Comparison of ENCODE assay signal across 19 mouse cellular contexts in genomic region chr15:11084993-11085365, GRCm38 (mm10). TPM values are rescaled to one million over a fixed set of nuclear protein-coding genes. Genes with fewer than 3 reads are reported as not detected.
DNase-seq lines count a peak whose midpoint lies in the region; ATAC-seq and TF ChIP-seq lines count a peak whose summit lies in the region.
"Had no signal": no experiment of that assay in that cellular context is flagged by ENCODE, and none has a peak within 500 bp of the region (broad histone marks: within the 10 kb centered on the region; RNA-seq: fewer than 3 reads in every experiment).

No protein-coding gene starts in this region.

- TF ChIP-seq CTCF in stomach, postnatal 0 days (IDR thresholded peaks at IDR 0.05; ENCODE audit: low read depth) = no peak

- H3K9me3 ChIP-seq in hindbrain, embryonic 13.5 days = no peaks in the 10 kb centered on the region
- no peaks in the 10 kb centered on the region for H3K9me3 ChIP-seq in hindbrain, embryonic 12.5 days (replicated peaks)
- H3K9me3 ChIP-seq in stomach, embryonic 16.5 days (replicated peaks; ENCODE audit: control insufficient read depth, low read length) = no peaks in the 10 kb centered on the region
- H3K9me3 ChIP-seq in stomach, postnatal 0 days (ENCODE audit: control insufficient read depth, low read length) = no peaks in the 10 kb centered on the region
- no peaks in the 10 kb centered on the region for H3K9me3 ChIP-seq in limb, embryonic 10.5 days (replicated peaks)
- H3K9me3 ChIP-seq: heart, embryonic 15.5 days had no signal

- ATAC-seq in hindbrain, embryonic 13.5 days (ENCODE audit: low FRiP score) = no peak
- ATAC-seq in hindbrain, embryonic 12.5 days (ENCODE audit: low FRiP score) = no peak
- no peak for ATAC-seq in stomach, embryonic 16.5 days (ENCODE audit: insufficient read depth, low FRiP score)
- ATAC-seq in stomach, postnatal 0 days (ENCODE audit: low FRiP score, low TSS enrichment) = no peak

- 13% methylated on average over 1 of the region's 1 CpGs for WGBS in hindbrain, embryonic 13.5 days
- WGBS in hindbrain, embryonic 12.5 days = 9% methylated on average over 1 of the region's 1 CpGs
- whole genome bisulfite sequencing in stomach, embryonic 16.5 days = 52% methylated on average over 1 of the region's 1 CpGs
- WGBS in stomach, postnatal 0 days = 36% methylated on average over 1 of the region's 1 CpGs
- 16% methylated on average over 1 of the region's 1 CpGs for WGBS in limb, embryonic 10.5 days

- H3K27me3 ChIP-seq in hindbrain, embryonic 13.5 days = no peaks in the 10 kb centered on the region
- H3K27me3 ChIP-seq in hindbrain, embryonic 12.5 days = no peaks in the 10 kb centered on the region
- H3K27me3 ChIP-seq in stomach, embryonic 16.5 days (ENCODE audit: control insufficient read depth, insufficient read depth, low read length) = no peaks in the 10 kb centered on the region
- H3K27me3 ChIP-seq in stomach, postnatal 0 days (ENCODE audit: control insufficient read depth, insufficient read depth, low read length) = no peaks in the 10 kb centered on the region
- H3K27me3 ChIP-seq in limb, embryonic 10.5 days (ENCODE audit: low read depth, poor library complexity, severe bottlenecking) = no peaks in the 10 kb centered on the region
- H3K27me3 ChIP-seq: heart, embryonic 15.5 days had no signal

- no peak for DNase-seq in stomach, postnatal 0 days (ENCODE audit: low spot score)
- no peak for DNase-seq in limb, embryonic 10.5 days (ENCODE audit: low spot score)
- no peak for DNase-seq in spleen, postnatal 4 days (ENCODE audit: low spot score in 2 of 2)
- DNase-seq in right cerebral cortex, postnatal 4 days = no peak
- DNase-seq in adrenal gland, adult 18-20 months (ENCODE audit: low spot score in 2 of 2) = no peak
- DNase-seq: adrenal gland, postnatal 10 days; cerebellum, adult 2 months; kidney, adult 2 months; left cerebral cortex, postnatal 4 days; right cerebral cortex, adult 18-20 months; spleen, adult 18-20 months; thymus, postnatal 4 days had no signal

- TF ChIP-seq EP300 in stomach, postnatal 0 days (optimal IDR thresholded peaks at IDR 0.05) = no peak

- H3K27ac ChIP-seq in hindbrain, embryonic 13.5 days = peak overlapping the region; percentile 32; the same call in 1 of the 2 replicates
- no peak overlapping the region; the same call in 1 of the 2 replicates for H3K27ac ChIP-seq in hindbrain, embryonic 12.5 days
- 0 out of 2 replicates have a peak overlapping the region, but pooled peaks have one; percentile 55 for H3K27ac ChIP-seq in stomach, embryonic 16.5 days (ENCODE audit: low read length)
- H3K27ac ChIP-seq in stomach, postnatal 0 days (replicated peaks) = no peak overlapping the region
- peak overlapping the region; percentile 61; the same call in 1 of the 2 replicates for H3K27ac ChIP-seq in limb, embryonic 10.5 days

- H3K4me3 ChIP-seq in hindbrain, embryonic 13.5 days = no peak overlapping the region
- H3K4me3 ChIP-seq in hindbrain, embryonic 12.5 days = no peak overlapping the region
- H3K4me3 ChIP-seq in stomach, embryonic 16.5 days (replicated peaks; ENCODE audit: low read length) = no peak overlapping the region
- H3K4me3 ChIP-seq in stomach, postnatal 0 days (ENCODE audit: low read depth, low read length) = no peak overlapping the region
- H3K4me3 ChIP-seq in limb, embryonic 10.5 days = no peak overlapping the region
- H3K4me3 ChIP-seq: heart, embryonic 15.5 days had no signal

- no peaks in the 10 kb centered on the region for H3K36me3 ChIP-seq in hindbrain, embryonic 13.5 days
- H3K36me3 ChIP-seq in hindbrain, embryonic 12.5 days = no peaks in the 10 kb centered on the region
- H3K36me3 ChIP-seq in stomach, embryonic 16.5 days (ENCODE audit: control insufficient read depth, insufficient read depth, low read length) = no peaks in the 10 kb centered on the region
- no peaks in the 10 kb centered on the region for H3K36me3 ChIP-seq in stomach, postnatal 0 days (ENCODE audit: control insufficient read depth, insufficient read depth, low read length)
- H3K36me3 ChIP-seq in limb, embryonic 10.5 days = no peaks in the 10 kb centered on the region
- H3K36me3 ChIP-seq: heart, embryonic 15.5 days had no signal

- peaks cover 22% of the 10 kb centered on the region for H3K4me1 ChIP-seq in hindbrain, embryonic 13.5 days (replicated peaks)
- H3K4me1 ChIP-seq in hindbrain, embryonic 12.5 days = peaks cover 17% of the 10 kb centered on the region
- peaks cover 6% of the 10 kb centered on the region; the same call in 1 of the 2 replicates for H3K4me1 ChIP-seq in stomach, embryonic 16.5 days (ENCODE audit: control insufficient read depth, insufficient read depth, low read length)
- H3K4me1 ChIP-seq in stomach, postnatal 0 days (replicated peaks; ENCODE audit: control insufficient read depth, insufficient read depth) = no peaks in the 10 kb centered on the region
- H3K4me1 ChIP-seq in limb, embryonic 10.5 days = peaks cover 19% of the 10 kb centered on the region

- H3K9ac ChIP-seq in hindbrain, embryonic 13.5 days = no peak overlapping the region
- H3K9ac ChIP-seq in hindbrain, embryonic 12.5 days = no peak overlapping the region
- H3K9ac ChIP-seq in stomach, embryonic 16.5 days (ENCODE audit: low read length) = no peak overlapping the region
- H3K9ac ChIP-seq in stomach, postnatal 0 days (ENCODE audit: low read length) = no peak overlapping the region
- H3K9ac ChIP-seq: heart, embryonic 15.5 days had no signal

- H3K4me2 ChIP-seq in hindbrain, embryonic 13.5 days = no peak overlapping the region
- no peak overlapping the region for H3K4me2 ChIP-seq in hindbrain, embryonic 12.5 days (replicated peaks)
- no peak overlapping the region for H3K4me2 ChIP-seq in stomach, embryonic 16.5 days (ENCODE audit: low read depth, low read length)
- H3K4me2 ChIP-seq in stomach, postnatal 0 days (replicated peaks; ENCODE audit: low read depth) = no peak overlapping the region
- H3K4me2 ChIP-seq: heart, embryonic 15.5 days had no signal

RNA-seq across cellular contexts. Expression of gene Adamts12, which starts 20.4 kb away (rescaled TPM):
- polyA plus RNA-seq in hindbrain, embryonic 13.5 days (2015; fragmentation: Nextera tagmentation; extraction: Ambion mirVana) = 2.1 and 2.4 TPM in 2 replicates
- polyA plus RNA-seq in hindbrain, embryonic 12.5 days (2016; fragmentation: Nextera tagmentation; extraction: Ambion mirVana) = 3.2 and 3.5 TPM in 2 replicates
- 2.2 and 2.8 TPM in 2 replicates for polyA plus RNA-seq in stomach, embryonic 16.5 days (2015; fragmentation: Nextera tagmentation; extraction: Ambion mirVana)
- polyA plus RNA-seq in stomach, postnatal 0 days (2015; fragmentation: Nextera tagmentation; extraction: Ambion mirVana) = 0.62 and 1.0 TPM in 2 replicates
- polyA plus RNA-seq in limb, embryonic 10.5 days (2016; fragmentation: Nextera tagmentation; extraction: Ambion mirVana) = 1.0 and 1.6 TPM in 2 replicates
- total RNA-seq in adrenal gland, adult 18-20 months (2021) = 1 to 10 TPM; 2.3 to 3.4 TPM

RNA-seq across cellular contexts. Expression of gene Rxfp3, which starts 47.2 kb away (rescaled TPM):
- polyA plus RNA-seq in hindbrain, embryonic 13.5 days (2015; fragmentation: Nextera tagmentation; extraction: Ambion mirVana) = 3.9 and 4.2 TPM in 2 replicates
- 1.3 and 3.1 TPM in 2 replicates for polyA plus RNA-seq in hindbrain, embryonic 12.5 days (2016; fragmentation: Nextera tagmentation; extraction: Ambion mirVana)
- polyA plus RNA-seq in stomach, embryonic 16.5 days (2015; fragmentation: Nextera tagmentation; extraction: Ambion mirVana) = 0.03 TPM in 1 of 2 replicates, not detected in the other
- polyA plus RNA-seq in stomach, postnatal 0 days (2015; fragmentation: Nextera tagmentation; extraction: Ambion mirVana) = 0.02 and 0.04 TPM in 2 replicates
- 0.05 and 0.15 TPM in 2 replicates for polyA plus RNA-seq in limb, embryonic 10.5 days (2016; fragmentation: Nextera tagmentation; extraction: Ambion mirVana)
- total RNA-seq in adrenal gland, adult 18-20 months (2021) = not detected
- total RNA-seq: adrenal gland, postnatal 10 days; megakaryocyte-erythroid progenitor cell, adult 5-6 weeks had no signal
- polyA plus RNA-seq: kidney, adult 2 months; liver, embryonic 16.5 days; testis, adult 2 months had no signal

Comparison
In these comparisons a context has a peak if more than half of its experiments do, and no peak if none do; other contexts are left out.
1. H3K27ac ChIP-seq: peak in hindbrain, embryonic 13.5 days (single experiment), stomach, embryonic 16.5 days (single experiment) and limb, embryonic 10.5 days (single experiment); none in hindbrain, embryonic 12.5 days (single experiment) and stomach, postnatal 0 days (single experiment).